Mouse (Mus musculus) G1E (cell line): ENCODE data around the gene Mrgprh.

Source experiments
- CTCF ChIP-seq: IDR thresholded peaks from 2 replicates; pipeline ENCODE4 v1.5.1; 2012; ENCODE audit warnings: low read depth, low read length, inconsistent platforms, mixed read lengths
- GATA1 ChIP-seq: IDR thresholded peaks from 2 replicates; pipeline ENCODE4 v1.6.1; 2012; ENCODE audit warnings: borderline replicate concordance, low read length, inconsistent platforms, mixed read lengths
- POLR2AphosphoS5 ChIP-seq: IDR thresholded peaks from 2 replicates; pipeline ENCODE4 v1.6.1; 2012; ENCODE audit warnings: low read depth, low read length, inconsistent platforms; ENCODE audit not compliant: insufficient replicate concordance
- TAL1 ChIP-seq: conservative IDR thresholded peaks from 2 replicates; pipeline ENCODE4 v1.6.1; 2012; ENCODE audit warnings: low read depth, low read length, inconsistent platforms, mixed read lengths

- no peak for TF ChIP-seq CTCF
- TF ChIP-seq POLR2AphosphoS5, result no peak
- TF ChIP-seq GATA1, result no peak
- no peak for TF ChIP-seq TAL1
These were observed 45.2 kb downstream of the Mrgprh start for GRCm38 (mm10) chr17:12921073-12921472.
